Mouse (Mus musculus): Measurements from ENCODE around the gene Zc3h7a.
"Not testable (repeated sequence)": the region's sequence is repeated elsewhere in the genome, so short reads cannot be mapped to it uniquely, and the experiment has no call there.

The Zc3h7a gene

DNA sequence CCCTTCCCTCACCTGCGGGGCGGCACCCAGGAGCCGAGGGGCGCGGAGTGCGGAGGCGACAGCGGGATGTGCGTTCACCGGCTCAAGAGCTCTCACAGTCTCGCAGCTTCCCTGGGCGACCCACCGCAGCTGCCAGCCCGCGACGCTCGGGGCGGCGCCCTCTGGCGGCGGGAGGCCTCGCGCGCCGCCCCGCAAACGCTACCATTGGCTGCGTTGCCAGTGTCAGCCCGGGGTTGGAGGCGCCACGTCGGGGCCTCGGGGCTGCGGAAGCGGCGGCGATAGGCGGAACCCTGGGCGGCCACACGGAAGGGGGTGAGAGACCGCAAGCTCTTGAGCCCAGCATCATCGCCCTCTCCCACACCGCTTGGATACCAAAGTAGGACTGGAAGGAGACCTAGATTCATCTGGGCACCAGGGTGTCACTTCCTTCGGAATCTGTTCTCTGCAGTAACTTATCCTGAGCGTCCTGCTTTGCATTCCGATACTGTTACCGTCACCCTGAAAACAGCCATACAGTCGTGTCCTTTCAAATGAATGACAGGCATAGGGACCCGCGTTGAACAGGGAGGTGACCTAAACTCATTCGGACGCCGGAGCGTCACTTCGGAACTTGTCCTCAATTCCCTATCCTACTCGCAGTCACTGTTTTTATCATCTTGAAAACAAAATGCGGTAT is at the start of gene Zc3h7a:
TSS of gene Zc3h7a (minus strand) at position 186 of the 676 bp plus-strand sequence.
- peak; percentile 81 to 88 for DNase-seq (ENCODE audit: low spot score in 2 of 2)

DNA sequence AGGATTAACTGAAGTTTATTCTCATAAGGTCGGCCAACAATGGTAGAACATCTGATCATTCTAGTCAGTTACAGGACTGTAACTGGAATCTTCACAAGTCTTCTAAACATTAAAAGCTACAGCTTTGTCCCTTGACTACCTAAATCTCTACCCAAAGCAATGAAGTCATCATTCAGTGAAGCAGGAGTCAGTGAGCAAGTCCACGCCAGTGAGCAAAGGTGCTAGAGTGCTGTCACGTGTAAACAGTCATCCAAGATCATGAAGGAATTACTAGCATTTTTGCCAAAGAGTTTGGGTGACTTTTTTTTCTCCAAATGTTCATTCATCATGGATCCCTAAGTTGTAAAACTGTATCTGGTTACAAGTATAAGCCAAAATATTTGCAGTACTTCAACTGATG is 41.6 kb upstream of the Zc3h7a start:
- DNase-seq (ENCODE audit: low spot score in 2 of 2), result no peak

DNA sequence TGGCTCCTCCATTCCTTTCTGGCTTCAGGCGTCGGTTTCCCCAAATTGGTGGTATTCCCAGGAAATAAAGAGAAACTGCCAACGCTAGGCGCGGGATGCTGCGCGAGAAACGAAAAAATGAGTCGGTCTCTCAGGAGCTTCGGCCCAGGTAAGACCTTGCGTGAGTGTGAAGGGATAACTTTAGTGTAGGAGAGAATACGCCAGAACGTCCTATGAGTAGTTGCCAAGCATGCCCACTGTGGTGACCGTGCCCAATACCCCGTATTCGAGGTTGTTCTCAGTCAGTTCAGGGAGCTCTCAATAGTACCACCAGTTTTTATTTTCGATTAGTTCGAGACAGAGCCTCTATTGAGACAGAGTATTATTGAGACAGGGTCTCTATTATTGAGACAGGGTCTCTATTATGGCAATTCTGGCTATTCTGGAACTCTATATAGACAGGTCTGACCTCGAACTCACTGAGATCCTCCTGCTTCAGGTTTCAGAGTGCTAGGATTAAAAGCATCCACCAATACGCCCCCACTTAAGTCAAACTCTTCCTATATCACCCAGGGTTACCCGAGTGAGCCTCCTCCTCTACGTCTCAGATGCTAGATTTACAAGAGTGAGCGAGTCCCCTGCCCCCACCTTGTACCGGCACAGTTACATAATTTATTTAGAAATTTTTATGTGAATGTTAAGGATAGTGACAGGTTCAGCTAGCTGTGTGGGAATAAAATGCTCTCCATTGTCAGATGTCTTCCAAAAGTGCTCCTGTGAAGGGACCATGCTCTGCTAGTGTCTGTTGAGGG is 27.6 kb upstream of the Zc3h7a start:
- DNase-seq (ENCODE audit: low spot score in 2 of 2), result no peak

DNA sequence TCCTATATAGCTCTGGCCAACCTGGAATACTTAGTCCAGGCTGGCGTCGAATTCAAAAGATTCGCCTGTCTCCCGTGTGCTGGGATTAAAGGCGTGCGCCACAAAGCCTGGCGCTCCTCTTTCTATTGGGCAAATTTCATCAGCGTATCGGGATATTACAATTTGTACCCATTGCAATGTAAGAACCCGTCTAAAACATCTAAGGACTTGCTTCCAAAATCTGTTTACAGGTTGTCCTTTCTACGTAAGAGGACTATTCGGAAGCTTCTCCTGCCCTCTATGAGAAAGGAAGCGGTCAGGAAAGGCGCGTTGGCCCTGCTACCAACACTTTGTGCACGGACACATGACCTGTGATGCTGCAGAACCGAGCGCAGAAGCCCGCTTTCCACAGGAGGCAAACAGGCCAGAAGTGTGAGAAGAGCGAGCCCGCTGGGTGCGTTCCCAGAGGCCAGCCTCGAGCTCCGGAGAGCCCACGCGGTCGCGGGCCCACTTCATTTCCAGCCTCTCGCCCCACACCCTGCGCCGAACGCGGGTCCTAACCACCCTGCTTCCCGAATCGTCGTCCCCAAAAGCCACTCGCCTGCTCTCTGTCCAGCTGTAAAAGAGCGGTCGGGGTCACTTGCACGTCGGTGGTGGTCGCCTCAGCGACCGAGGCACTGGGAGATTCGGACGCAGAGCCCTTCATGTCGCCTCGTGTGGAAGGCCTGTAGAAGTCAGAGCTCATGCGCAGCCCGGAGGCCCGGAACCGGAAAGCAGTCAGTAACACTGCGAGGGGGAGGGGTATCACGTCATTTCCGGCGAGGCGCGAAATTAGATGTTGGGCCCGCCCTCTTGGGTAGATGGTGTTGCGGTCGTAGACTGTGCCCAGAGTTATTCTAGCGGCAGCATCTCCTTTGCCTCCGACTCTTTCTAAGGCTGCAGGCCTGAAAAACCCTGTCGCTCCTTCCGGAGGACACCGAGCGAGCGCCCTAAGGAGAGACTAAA is 26.7 kb upstream of the Zc3h7a start, which contains the start of gene Rsl1d1:
TSS of gene Rsl1d1 (minus strand) at position 761 of the 984 bp plus-strand sequence.
- peak; percentile 82 to 89 for DNase-seq (ENCODE audit: low spot score in 2 of 2)

DNA sequence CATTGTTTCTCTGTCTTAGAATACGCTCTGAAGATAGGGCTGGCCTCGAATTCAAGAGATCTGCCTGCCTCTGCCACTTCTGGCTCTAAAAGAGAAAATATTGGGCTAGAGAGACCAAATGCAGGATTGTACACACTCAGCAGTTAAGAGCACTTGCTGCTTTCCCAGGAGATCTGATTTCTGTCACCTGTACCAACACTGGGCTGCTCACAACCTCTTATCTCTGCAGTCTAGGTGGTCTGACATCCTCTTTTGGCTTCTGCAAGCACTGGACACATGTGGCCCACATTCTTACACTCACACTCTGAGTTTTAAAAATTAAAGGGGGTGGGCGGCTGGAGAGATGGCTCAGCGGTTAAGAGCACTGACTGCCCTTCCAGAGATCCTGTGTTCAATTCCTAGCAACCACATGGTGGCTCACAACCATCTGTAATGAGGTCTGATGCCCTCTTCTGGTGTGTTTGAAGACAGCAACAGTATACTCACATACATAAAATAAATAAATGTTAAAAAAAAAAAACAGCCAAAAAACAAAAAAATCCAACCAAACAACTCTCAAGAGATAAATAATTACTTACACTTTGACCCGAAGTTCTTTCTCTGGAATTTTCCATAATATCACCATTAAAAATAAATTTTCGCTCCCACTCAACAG is 25.7 kb upstream of the Zc3h7a start:
- DNase-seq (ENCODE audit: low spot score in 2 of 2), result no peak

DNA sequence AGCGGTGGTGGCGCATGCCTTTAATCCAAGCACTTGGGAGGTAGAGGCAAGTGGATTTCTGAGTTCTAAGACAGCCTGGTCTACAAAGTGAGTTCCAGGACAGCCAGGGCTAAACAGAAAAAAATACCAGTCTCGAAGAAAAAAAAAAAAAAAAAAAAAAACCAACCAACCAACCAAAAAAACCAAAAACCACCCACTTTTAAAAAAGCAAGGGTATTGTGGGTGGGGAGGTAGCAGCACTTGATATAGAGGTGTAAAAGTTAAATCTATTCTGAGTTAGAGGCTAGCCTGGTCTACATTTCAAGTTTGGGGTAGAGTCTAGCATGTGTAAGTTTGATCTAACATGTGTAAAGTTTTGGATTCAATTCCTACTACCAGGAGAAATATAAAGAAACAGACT is 24.1 kb upstream of the Zc3h7a start:
- DNase-seq (ENCODE audit: low spot score in 2 of 2), result no peak

DNA sequence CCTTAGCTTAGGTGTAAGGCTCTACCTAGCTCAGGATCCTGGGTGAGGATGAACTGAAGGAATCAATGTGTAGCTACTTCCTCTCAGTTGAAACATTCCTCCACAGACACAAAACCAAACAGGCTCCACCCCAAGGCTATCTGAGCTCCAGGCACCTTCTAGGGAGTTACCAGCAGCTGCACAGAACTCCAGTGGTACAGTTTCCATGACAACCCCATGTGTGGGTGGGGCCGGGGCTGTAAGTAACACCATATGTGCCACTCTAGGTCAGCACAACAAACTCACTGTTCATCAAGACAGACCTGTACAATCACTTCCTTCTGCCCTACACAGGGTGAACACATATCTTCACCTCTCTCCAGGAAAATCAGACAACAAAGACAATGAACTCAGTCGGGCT is 22.3 kb upstream of the Zc3h7a start:
- DNase-seq (ENCODE audit: low spot score in 2 of 2), result no peak

DNA sequence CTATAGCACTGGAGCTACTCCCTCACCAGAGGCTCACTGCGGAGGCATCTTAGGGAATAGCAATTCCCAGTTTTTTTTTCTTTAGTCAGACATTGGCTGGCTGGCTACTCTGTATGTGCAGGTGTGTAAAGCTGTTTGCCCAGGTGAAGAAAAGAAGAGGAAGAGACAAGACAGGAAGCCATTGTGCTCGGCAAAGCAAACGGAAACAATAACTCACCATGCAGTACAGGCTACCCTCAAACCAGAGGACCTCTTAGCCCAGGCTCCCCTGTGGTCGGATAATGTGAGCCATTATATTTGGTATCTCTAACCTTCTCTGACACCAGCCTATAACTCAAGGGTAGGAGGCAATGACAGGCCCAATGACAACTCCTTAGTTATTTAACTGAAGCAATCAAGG is 20.9 kb upstream of the Zc3h7a start:
- DNase-seq (ENCODE audit: low spot score in 2 of 2), result no peak

DNA sequence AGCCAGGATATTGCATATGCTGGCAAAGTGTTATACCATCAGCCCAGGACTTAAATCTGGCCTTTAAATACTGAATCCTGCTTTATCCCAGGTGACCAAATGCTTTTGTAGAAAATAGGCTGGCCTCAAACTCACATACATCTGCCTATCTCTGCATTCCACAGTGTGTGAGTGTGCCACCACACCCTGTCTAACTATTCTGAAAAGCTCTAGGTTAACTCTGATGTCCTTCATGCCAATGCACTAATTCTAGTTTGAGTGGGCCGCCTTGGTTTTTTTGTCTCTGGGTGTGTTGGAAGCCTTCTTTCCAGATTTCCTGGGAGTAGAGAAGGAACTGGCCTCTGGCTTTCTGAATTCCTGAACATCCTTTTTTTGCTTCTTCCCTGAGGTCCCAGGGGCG is 17.0 kb upstream of the Zc3h7a start:
- no peak for DNase-seq (ENCODE audit: low spot score in 2 of 2)

DNA sequence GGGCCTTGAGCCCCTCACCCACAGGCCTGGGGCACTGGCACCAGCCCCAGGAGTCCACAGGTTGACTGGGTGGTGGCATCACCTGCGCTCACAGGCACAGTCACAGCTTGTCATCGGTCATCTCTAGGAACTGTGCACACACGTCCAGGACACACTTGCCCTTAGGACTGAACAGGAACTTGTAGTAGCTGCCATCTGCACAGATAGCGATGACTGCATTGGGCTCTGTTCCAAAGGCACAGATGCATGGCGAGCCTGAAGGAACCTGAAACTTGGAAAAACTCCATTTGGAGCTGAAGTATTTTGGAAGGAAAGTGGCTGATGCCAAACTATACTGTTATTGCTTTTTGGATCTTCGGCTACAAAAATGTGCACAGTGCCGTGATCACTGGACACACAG is 14.0 kb upstream of the Zc3h7a start:
- no peak for DNase-seq (ENCODE audit: low spot score in 2 of 2)

DNA sequence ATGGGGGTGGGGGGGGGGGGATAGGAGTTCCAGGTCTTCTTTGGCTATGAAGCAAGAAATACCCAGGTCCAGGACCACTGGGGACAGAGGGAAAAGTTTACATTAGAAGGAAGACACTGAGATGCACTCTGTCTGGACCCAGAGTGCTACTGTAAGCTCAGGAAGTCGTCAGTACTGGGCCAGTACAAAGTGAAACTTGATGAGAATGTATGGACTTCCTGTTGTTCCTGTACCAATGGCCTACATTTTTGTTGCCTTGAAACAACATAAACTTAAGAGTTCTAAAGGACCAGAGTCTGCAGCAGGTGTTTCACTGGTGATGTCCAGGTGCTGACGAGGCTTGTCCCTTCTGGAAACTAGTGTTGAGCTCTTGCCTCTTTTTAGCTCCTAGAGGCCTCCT is 1.2 kb upstream of the Zc3h7a start:
- DNase-seq (ENCODE audit: low spot score in 2 of 2), result no peak

DNA sequence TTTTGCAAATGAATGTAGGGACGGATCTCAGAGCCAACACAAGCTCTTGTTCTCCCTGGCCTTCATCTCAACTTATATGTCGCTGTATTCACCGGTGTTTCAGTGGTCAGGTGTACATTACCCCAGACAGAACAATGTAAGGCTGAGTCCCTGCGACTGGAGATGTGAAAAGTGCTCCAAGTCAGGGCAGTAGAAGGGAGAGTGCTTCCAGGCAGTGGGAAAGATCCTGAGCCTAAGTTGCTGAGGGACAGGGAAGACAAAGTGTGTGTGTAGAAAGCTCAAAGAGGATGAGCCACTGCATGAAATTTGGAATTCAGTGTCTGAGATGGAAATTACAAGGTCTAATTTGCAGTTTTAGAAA is 671 bp upstream of the Zc3h7a start:
- DNase-seq (ENCODE audit: low spot score in 2 of 2), result no peak

DNA sequence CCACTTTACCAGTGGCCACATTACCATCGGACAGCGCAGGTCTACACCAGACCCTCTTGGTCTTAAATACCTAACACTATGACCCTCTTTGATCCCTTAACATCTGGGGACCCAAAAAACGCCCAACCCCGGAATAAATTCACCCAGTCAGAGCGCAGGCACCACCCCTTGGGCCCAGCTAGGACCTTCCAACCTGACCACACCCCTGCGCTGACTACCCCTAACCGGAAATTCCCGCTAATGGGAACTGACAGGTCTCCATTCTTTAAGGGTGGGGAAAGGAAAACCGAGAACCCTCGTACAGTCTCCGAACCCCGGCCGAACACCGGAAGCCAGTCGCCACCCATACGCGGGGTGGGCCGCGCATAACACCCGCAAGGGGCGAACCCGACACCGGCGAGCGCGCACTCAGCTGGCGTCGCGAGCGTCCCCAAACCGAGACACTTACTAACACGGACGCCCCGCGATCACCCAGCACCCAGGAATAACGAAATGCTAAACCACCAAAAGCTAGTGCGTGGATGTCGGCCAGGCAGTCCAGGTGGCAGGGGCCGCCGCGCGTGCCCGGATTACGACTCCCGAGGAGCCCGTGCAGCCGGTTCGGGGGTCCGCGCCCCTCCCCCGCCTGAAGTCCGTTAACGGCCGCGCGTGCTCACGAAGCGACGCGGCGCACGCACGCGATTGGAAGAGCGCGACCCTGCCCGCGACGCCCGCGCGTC is 545 bp downstream of the Zc3h7a start:
- DNase-seq (ENCODE audit: low spot score in 2 of 2), result peak; percentile 36 to 45

DNA sequence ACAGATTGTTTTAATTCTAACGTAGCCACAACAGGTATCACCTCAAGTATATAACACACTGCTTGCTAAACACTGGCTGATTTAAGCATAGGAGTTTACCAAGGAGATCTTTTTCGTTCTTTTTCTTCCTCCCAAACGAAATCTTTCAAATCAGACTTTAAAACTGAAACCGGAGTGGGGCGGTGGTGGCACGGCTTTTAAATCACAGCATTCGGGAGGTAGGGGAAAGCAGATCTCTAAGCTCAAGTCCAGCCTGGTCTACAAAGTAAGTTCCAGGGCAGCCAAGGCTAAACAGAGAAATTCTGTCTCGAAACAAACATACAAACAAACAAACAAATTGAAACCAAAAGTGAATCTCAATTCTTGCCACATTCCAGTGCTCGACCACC is 1.1 kb downstream of the Zc3h7a start:
- no peak for DNase-seq (ENCODE audit: low spot score in 2 of 2)

DNA sequence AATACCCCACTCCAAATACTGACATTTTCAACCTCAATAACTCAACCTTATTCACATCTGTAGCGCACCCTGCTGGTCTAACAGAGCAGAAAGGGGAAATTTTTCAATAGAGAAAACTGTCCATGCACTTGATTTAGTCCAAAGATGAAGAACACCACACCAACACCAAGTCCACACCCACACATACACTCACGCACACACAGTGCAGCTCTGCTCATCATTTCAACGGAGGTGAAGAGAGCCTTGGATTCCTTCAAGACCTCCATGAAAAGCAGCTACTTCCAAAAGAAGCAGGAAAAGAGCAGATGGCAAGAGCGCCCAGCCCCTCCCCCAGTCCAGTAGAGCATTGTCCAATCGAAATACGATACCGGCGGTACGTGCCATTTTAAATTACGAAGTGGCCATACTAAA is 1.5 kb downstream of the Zc3h7a start:
- peak; percentile 10 to 59 for DNase-seq (ENCODE audit: low spot score in 2 of 2)

DNA sequence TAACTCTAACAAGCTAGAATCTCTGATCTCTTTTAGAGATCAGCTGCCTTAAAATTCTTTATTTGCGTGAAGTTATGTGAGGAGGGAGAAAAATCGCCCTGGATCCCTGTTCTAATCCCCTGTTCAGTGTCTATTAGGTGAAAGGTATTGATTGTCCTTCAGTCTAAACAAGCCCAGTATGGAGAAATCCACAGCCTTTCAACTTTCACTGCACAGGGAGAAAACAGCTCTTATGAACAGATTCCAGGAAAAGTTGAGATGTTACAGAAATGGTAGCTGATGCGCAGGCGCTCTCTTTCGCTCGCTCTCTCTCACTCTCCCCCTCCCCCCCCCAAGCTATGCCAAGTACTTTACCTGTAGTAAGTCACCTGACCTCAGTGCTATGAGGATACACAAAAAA is 4.5 kb downstream of the Zc3h7a start:
- no peak for DNase-seq (ENCODE audit: low spot score in 2 of 2)

DNA sequence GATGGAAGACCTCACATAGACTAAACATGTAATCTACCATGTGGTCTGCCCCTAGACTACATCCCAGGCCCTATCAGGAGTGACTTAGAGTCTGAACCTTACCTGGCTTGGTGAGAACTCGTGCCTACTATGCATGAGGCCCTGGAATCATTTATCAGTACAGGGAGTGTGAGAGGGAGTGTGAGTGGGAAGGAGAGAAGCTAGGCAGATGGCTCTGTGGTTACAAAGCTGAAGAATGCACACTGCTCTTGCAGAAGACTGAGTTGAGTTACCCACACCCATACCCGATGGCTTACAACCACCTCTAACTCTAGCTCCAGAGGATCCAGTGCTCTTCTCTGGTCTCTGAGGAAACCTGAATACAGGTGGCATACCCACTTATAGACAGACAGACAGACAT is 9.8 kb downstream of the Zc3h7a start:
- DNase-seq (ENCODE audit: low spot score in 2 of 2), result no peak

DNA sequence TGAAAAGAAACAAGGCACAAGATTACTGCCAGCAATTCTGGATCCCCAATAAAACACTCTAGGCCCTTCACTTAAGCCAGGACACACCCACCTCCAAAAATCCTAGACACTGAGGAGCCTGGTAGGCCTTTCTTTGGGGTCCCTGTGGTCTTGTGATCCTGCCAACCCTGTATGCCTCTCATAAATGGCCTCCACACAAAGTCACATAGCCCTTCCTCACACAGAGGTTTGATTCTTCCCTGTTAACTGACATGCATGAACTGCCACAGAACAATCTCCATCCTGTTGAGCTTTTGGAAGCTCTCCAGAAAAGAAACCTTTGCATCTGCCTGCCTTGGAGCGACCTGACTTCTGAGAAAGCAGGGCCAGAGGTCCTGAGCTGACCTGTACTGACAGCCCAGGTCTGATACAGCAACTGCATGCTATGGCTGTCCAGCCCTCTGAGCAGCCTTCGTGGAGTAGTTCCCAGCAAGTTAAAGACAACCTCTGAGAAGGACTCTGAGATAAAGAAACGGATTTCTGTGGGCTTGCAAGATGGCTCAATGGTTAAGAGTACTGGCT is 11.4 kb downstream of the Zc3h7a start:
- DNase-seq (ENCODE audit: low spot score in 2 of 2), result no peak

DNA sequence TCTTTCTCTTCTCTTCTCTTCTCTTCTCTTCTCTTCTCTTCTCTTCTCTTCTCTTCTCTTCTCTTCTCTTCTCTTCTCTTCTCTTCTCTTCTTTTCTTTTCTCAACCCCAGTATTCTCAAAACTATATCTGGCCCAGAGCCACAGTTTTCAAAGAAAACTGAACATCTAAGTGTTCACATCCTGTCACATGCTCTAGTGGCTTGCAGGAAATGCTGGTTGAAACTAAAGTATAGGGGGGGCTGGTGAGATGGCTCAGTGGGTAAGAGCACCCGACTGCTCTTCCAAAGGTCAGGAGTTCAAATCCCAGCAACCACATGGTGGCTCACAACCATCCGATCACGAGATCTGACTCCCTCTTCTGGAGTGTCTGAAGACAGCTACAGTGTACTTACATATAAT is 18.5 kb downstream of the Zc3h7a start:
- DNase-seq (ENCODE audit: low spot score in 2 of 2), result not testable (repeated sequence)

DNA sequence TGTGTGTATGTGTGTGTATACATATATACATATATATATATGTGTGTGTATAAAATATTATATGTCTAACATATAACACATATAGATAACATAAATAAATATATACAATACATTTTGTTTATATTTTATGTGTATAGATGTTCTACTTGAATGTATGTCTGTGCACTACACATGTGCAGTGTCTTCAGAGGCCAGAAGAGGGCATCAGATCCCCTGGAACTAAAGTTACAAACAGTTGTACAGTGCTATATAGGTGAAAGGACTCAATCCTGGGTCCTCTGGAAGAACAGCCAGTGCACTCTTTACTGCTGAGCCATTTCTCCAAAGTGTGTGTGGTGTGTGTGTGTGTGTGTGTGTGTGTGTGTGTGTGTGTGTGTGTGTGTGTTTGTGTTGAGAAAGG is 21.7 kb downstream of the Zc3h7a start:
- DNase-seq (ENCODE audit: low spot score in 2 of 2), result no peak
